Mouse (Mus musculus) neural tube, embryonic 10.5 days (tissue): ENCODE measurements around the gene Etnk1.

Experiments
- DNase-seq: peaks from one replicate; pipeline ENCODE4 v3.0.0-alpha.2; 2017; ENCODE audit warnings: low spot score; ENCODE audit errors: extremely low spot score

The Etnk1 gene

DNA sequence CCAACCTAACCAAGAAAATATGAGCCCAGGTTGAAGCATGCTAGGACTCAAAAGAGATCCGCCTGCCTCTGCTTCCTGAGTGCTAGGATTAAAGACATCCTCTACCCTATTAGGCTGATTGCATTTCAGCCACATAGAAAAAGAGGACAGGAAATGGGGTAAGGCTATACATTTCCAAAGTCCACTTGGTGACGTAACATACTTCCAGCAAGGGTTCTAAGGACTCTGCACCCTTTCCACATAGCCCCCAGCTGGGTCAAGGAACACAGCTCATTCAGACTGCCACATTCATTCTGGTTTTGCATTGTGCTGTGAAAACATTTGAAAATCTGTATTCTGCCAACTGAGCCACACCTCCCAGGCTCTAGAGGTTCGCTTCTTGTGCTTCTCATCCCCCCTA lies 41.9 kb downstream of the Etnk1 start:
- DNase-seq, result no peak

DNA sequence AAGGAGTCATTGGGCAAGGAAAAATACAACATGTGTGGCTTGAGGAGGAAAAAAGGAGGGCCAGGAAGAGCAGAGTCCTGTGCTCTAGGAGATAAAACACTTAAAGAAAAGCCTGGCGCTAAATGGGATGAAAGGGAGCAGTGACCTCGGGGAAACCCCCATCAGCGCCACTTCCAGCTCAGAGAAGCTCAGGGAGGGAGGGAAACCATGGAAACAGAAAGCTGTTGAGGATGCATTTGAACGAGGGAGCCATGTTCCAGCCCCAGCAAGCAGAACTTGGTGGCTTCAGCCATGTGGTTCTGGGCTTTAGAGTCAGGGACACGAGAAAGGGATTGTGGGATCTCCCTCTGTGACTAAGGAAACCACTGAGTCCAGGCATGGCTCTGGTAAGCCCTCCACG lies 45.7 kb downstream of the Etnk1 start:
- no peak for DNase-seq

DNA sequence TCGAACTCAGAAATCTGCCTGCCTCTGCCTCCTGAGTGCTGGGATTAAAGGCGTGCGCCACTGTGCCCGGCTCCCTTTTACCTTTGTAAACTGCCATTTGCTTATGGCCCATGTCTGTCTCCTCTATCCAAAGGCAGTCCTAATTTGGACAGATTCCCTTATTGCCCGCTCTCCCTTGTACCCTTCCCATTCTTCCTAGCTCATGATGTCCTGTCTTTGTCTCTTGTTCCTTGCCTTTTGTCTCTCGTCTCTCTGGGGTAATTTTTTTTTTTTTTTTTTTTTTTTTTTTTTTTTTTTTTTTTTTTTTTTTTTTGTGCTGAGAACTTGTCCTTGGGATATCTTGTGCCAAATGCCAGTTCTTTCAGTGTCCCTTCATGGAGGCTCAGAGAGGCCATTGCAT lies 46.4 kb downstream of the Etnk1 start:
- DNase-seq, result no peak

DNA sequence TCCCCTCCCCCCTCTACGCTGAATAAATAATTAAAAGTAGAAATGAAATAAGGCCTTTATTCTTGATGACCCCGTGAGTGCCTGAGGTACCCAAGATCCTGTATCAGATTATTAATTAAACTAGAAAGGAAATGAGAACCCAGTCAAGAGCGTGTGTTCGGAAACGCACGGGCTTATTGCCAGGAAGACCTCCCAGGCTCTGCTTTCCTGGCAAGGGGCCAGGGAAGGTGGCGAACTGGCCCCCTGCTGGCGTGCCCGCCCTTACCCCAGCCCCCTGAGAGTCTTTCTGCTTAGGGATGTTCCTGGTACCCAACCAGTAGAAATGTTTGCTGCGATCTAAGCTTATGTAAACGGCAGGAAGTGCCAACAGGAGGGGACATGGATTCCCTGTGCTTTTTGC lies 49.2 kb downstream of the Etnk1 start:
- DNase-seq, result no peak

DNA sequence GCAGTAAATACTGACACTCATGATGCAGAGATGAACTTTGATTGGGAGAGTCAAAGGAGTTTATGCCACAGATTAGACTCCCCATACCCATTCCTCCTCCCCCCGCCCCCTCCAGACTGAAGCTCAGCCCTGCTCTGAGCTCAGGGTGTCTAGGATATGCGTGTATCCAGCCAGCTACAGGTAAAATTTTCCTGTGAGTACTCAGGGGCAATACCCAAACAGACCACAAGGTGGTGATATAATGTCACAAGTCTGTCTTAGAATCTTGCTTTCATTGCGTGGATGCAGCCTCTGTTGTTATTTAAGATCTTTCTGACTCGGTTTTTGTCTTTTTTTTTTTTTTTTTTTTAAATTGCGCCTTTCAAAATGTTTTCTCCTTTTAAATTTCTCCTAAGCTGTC lies 52.3 kb downstream of the Etnk1 start:
- DNase-seq, result peak; percentile 65

DNA sequence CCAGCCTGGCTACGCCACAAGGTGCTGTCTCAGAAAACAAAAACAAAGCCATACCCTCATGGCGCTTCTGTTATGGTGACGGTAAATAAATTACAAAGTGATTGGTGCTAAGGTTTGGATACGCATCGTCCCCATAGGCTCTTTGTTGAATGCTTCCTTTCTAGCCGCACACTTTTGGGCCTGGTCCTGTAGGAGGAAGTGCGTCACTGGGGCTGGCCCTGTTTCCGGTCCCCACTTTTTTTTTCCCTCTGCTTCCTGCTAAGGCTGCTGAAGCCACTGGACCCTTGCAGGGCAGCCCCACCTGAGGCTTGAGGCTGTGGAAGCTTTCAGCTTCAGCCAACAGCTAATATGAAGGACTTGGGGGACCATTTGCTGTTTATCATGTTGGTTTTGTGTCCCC lies 54.2 kb downstream of the Etnk1 start:
- DNase-seq, result no peak

DNA sequence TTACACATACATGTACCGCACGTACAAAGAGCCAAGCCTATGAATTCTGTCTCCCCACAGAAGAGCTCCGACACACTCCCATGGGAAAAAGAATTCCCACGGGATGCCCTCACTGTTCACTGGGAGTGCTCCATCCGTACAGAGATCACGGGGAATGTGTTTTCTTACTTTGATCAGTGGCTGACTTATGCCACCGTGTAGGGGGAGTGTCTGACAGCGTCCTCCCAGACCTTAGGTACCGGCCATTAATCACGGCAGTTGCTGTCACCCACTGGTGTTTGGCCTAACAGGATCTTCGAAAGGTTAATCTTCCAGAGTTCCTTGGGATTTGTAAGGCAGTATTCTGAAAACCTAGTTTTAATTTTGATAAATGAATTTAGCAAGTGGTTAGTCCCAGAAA lies 57.0 kb downstream of the Etnk1 start:
- DNase-seq, result no peak

DNA sequence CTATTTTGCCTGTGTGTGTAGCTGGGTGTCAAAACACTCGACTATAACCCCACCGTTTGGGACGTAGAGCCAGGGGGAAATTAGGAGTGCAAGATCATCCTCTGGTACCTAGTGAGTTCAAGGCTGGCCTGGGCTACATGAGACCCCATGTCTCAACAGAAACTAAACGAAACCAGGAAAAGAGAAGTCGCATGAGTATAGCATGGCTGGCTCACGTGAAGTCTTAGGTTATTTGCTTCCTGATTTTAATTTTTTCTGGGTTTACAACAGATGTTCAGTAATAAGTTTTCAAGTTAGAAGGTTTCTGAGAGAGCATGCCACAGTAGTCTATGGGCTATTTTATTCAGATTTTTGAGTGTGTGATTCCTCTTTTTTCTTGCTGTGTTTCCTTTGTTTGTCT lies 57.9 kb downstream of the Etnk1 start:
- DNase-seq, result no peak

DNA sequence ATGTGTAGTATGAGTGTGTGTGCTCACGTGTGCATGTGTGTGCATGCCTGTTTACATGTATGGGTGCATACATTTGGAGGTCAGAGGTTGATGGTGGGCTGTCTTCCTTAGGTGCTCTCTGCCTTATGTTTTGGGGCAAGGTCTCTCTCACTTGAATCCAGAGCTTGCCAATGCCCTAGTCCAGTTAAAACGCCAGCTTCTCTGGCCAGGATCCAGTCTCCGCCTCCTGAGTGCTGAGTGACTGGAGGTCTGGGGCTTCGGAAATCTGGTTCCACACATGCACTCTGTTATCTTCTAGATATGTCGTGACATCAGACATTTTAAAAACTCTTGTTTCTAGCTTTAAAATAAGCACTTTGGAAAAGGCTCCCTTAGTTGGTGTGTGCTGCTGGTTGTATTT lies 61.7 kb downstream of the Etnk1 start:
- no peak for DNase-seq

DNA sequence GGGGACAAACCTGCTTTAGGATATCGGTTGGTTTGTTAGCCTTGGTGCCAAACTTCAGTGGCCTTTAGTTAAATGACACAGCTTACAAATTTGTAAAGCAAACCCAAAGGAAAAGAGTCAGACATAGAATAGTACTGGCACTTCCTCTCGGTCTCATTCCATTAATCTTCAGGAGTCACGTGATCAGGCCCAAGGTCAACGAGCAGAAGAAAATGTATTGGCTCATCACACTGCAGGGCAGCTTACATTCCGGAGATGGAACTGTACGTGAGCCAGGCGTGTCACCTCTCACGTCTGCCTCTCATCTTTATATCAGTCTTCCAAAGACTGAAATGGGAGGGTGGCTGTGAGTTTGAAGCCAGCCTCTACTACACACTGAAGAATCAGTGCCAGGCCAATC lies 62.9 kb downstream of the Etnk1 start:
- no peak for DNase-seq

DNA sequence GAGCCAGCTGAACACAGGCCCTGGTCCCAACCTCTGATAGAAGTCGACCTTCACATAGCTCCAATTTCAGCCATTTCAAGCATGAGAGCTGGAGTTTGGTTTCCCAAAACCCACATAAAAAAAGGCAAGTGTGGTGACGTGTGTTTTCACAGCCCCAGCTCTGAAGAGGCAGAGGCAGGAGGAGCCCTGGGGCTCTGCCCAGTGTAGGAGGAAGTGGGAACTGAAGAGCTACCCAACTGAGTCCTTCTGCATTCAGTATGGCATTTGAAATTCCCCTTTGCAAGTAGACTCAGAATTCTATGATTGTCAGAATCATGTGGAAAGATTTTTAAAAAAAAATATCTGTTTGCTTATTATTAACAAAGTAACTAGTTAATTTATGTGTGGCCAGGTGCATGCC lies 63.9 kb downstream of the Etnk1 start:
- no peak for DNase-seq

DNA sequence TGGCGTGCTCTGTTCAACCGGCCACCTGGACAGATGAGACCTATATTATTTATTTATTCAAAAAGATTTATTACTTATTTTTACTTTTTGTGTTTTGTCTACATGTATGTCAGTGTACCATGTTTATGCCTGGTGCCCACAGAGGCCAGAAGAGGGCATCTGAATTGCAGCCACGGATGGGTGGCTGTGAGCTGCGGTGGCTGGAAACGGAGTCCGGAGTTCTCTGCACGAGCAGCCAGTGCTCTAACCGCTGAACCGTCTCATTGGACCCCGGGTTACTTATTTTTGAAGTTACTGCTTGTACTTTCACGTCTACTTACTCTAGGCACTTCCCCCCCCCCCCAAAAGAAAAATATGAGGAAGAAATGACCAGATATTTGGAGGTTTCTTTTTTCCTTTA lies 65.7 kb downstream of the Etnk1 start:
- no peak for DNase-seq

DNA sequence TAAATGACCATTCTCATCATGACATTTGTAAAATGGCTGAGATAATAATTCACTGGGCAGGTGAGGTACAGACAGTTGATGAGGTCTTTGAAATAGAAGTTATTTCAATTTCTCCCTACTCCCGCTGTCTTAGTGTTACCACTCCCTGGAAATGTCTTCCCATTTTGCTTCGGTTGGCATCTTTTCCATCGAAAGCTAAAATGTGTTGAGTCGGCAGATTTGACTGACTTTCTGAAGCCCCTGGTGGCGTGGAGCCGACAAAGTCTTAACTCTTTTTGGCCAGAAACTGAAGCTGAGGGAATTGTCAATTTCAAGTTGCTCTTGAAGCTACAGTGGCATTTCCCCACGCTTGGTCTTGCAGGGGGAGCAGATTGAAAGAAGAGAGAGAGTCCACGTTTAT lies 67.8 kb downstream of the Etnk1 start:
- DNase-seq, result no peak

DNA sequence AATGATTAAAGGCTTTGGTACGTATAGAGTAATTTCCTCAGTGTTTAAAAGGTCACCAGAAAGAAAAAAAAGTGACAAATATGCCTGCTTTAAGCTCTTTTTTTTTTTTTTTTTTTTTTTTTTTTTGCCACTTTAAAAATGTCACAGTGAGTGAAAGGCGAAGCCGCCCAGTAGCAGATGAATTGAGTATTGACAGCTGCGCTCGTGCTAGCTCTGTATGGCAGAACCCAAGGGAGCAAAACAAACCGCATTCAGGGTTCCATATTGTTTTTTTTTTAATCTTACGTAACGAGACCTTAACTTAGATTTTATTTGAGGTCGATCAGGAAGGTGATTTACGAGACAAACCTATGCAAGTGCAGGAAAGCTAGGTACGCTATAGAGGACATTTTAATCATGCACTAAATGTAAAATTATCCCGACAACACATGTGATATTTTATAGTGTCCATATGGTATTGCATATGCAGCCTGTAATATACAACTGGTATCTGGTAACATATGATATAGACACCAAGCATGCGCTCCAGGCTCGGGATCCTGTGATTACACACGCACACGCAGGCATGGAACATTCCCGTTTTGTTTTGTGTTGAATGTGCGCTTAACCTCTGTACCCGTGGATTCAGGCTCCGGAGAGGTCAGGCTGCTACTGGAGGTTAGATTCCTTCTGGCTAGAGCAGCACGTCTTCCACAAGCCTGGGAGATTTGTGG lies 72.5 kb downstream of the Etnk1 start:
- no peak for DNase-seq

DNA sequence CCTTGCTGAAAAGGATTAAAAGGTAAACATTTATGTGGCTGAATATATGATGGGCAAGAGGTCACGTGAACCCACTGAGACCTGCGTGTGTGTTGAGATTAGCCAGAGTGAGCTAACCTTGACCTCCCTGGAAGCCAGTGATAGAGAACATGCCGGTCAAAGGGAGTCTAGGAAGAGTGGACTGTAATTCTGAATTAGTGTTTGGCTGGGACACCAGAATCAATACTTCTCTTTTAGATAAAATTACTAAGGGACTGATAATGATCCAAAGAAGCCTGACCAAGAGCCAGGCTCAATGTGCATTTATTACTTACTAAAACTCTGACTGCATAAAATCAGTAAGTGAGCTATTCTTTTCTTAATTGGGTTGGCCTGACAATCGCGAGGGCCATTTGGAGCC lies 76.2 kb downstream of the Etnk1 start:
- no peak for DNase-seq

DNA sequence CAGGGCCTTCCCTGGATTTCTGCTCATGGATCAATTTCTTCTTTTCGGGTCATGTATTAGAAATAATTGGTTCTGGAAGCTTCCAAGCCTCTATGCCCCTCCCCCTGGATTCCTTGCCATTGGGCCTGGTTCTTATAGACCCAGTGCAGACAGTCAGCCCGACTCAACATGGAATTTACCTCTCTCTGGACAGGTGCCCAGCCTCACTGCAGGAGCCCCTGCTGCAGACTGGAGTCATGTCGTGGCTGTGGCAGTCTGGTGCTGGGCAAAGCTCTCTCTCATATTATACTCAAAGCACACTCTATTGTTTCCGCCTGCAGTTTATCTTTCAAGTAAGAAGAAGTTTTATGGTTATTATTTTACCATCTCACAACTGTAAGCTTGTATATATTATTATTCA lies 90.9 kb downstream of the Etnk1 start:
- DNase-seq, result no peak

DNA sequence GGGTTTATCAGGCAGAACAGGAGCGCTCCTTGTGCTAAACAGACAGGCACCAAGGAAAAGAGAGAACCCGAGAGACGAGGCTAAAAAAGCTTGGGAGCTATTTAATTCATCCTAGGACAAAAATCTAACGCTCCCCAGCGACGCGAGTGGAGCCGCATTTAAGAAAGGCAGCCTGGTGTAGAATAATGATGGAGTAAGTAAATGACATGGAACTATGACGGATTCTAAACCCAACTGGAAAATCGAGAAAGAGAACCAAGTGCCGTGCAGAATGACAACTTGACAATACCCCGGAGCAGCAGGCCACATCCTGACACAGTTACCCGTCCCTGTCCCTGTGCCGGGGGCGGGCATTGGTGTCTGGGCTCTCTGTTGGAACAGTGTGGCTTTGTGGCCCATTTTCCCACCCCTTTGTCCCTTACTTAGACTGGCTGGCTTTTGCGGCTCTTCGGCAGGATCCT lies 92.2 kb downstream of the Etnk1 start:
- DNase-seq, result peak; percentile 21

DNA sequence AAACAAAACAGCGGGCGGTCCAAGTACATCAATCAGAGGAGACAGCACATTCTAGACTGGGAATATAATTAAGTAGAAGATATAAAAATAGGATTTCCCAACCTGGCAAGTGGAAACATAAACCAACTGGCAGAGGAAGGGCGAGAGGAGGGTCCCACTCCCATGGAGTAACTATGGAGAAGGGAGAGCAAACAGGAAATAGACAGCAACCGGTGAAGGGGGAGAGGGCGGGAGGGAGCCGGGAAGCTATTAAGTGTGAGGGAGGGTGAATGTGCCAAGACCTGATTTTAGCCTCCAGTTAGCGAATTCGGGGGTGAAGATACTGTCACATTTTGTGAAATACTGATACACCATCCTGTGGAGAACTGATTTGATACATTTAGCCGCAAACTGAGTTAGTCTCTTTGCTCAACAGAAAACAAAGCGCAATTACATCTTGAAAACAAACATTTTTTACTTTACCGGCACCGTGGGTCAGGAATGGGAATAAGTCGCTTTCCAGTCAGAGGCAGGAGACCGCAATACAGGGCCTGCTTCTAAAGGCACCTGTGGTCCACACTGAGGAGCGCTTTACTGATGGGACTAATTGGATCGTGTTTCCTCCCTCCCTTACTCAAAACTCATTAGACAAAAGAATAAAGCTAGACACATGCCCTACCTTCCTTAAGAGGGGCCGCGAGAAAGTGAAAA lies 93.0 kb downstream of the Etnk1 start:
- no peak for DNase-seq

DNA sequence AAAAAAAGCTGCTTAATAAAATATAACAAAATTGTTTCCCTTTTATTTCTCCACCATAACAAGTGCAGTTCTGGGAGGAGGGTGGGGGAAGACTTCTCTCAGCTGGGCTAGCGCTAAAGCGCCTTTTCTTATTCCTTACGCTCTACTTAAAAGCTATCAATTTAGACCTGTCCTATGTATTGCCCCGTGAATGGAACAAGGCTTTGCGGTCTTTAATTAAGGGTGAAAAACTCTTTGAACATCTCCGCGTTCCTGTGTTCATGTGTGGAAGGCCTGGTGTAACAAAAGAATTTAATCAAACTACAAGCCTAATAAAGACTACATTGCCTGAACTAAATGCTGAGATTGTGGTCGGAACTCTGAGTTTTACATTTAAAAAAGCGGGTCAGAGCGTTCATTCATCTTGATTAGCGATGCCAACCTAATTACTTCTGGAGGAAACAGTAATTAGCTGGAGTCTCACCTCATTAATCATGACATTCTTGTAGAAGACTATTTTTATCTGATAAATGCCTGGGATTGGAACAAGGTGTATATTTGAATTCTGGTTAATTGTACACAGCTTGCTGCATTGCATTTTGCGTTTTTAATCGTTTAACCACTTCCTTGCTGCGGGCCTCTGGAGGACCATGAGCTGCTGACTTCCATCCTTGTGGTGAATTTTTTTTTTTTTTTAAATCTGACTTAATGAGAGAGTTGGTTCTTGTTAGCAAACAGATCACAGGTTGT lies 93.7 kb downstream of the Etnk1 start:
- no peak for DNase-seq

DNA sequence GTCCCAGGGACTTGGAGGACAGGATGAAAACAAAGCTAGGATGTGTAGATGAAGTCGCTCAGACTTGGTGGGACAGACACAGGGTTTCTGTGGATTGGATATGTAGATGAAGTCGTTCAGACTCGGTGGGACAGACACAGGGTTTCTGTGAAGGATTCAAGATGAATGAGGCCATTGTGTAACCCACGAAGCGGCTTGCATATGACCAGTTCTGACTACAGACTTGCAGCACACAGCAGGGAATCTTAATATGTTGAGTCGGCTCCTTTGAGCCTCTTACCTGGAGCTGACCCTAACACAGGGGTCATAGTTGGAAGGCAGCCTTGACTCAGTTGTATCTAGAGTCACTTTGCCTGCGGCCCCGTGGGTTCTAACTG lies 94.3 kb downstream of the Etnk1 start:
- DNase-seq, result peak; percentile 23

DNA sequence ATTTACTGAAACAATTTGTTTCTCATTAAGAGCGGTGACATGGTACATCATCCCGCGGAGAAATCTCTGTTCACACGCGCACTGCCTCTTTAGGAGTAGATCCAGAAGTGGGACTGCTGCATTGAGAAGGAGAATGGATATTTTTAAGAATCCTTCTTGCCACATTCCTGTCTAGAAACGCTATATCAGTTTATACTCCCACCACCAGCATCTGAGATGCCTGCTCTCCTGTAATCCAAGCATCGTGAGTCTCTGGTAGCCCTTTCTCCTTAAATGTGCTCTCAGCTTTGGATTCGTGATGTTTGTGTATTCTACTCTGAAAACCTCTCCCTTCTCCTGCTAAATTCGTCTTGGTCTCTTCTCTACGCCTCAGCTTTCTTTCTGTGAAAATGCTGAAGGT lies 98.5 kb downstream of the Etnk1 start:
- DNase-seq, result no peak

DNA sequence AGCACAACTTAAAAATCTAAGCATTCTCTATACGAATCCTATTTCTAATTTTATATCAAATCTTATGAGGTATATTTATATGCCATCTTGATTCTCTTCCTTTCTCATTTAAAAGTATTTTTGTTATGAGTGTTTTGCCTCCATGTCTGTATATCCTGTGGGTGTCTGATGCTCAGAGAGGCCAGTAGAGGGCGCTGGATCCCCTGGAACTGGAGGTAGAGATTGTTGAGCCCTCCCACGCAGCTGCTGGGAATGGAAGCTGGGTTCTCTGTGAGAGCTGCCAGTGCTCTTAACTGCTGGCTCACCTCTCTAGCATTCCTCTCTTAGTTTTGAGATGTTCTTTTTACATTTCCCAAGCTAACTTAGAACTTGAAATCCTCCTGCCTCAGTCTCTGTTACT lies 112.2 kb downstream of the Etnk1 start:
- no peak for DNase-seq
